Mouse (Mus musculus): ENCODE results near the gene Olfr345. TPM values are rescaled to one million over a fixed set of nuclear protein-coding genes. Genes with fewer than 3 reads are reported as not detected.

Gene Olfr345
- not detected for total RNA-seq (2021)
- long read RNA-seq, experiment 1 = 0 reads
- long read RNA-seq, experiment 2 = 0 reads

DNA sequence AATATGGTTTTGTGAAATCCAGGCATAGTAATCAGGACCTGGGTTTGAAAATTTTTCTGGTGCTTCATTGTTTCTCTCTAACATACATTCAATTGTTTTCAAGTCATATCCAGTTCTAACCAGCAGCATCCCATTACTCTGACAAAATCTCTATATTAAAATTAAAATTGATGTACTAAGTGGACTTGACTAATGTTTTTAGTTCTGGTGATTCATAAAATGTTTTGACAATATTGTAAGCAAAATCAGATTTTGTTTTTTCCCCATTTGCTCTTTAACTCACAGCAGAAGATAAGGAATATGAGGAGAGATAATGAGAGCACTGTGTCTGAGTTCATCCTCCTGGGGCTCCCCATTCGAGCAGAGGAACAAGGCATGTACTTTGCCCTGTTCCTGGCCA is at the start of gene Olfr345:
Gene Olfr345, plus strand, starts transcription at position 301 of the 400 bp plus-strand sequence.
- DNase-seq = no peak

DNA sequence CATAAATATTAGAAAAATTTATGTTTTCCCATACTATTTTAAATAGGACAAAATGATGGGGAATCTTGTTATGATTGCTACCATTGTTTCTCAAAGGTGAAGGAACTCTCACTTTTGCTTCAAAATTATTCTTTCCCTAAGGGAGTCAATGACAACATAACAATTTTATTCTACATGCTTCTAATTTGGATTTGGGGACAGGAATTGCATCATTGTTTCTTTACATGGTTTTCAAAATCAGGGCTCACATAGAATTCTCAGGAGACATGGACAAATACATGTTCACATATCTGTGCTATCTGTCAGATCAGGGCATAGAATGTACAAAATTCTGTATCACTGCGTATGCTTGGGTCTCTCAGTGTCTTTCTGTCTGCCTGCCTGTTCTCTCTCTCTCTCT is 45.6 kb downstream of the Olfr345 start, which contains the start of gene Olfr346:
Gene Olfr346, plus strand, starts transcription at position 301 of the 400 bp plus-strand sequence.
- DNase-seq = no peak

Other genes starting within 250 kb of the Olfr345 start
- not detected for gene Olfr339, start 221.1 kb upstream of the Olfr345 start, total RNA-seq (2021)
- not detected for gene Olfr340, start 187.5 kb upstream of the Olfr345 start, total RNA-seq (2021)
- gene Olfr341, start 157.6 kb upstream of the Olfr345 start, total RNA-seq (2021) = not detected
- gene Olfr342, start 115.0 kb upstream of the Olfr345 start, total RNA-seq (2021) = not detected
- not detected for gene Olfr344, start 73.4 kb upstream of the Olfr345 start, total RNA-seq (2021)
- not detected for gene Olfr346, start 45.7 kb downstream of the Olfr345 start, total RNA-seq (2021)
- not detected for gene Olfr347, start 91.9 kb downstream of the Olfr345 start, total RNA-seq (2021)
- not detected for gene Olfr348, start 144.2 kb downstream of the Olfr345 start, total RNA-seq (2021)
- gene Olfr50, start 150.5 kb downstream of the Olfr345 start, total RNA-seq (2021) = not detected
- gene Olfr3, start 177.0 kb downstream of the Olfr345 start, total RNA-seq (2021) = not detected
- gene Olfr350, start 206.3 kb downstream of the Olfr345 start, total RNA-seq (2021) = not detected
- gene Olfr351, start 222.6 kb downstream of the Olfr345 start, total RNA-seq (2021) = not detected
- gene Olfr352, start 228.4 kb downstream of the Olfr345 start, total RNA-seq (2021) = not detected